Mouse (Mus musculus) adrenal gland, adult 2 months (tissue): ENCODE results near the gene Caln1. TPM values are rescaled to one million over a fixed set of nuclear protein-coding genes. Genes with fewer than 3 reads are reported as not detected.
"Not testable (repeated sequence)": the region's sequence is repeated elsewhere in the genome, so short reads cannot be mapped to it uniquely, and the experiment has no call there.

ENCODE experiments used
- DNase-seq: peaks from one replicate; pipeline ENCODE4 v3.0.0; 2021
- polyA plus RNA-seq: library from polyadenylated mRNA; depleted of rRNA; stranded (reverse); fragments of >200 nt; gene quantifications from 2 replicates; pipeline ENCODE4 v1.2.3, GENCODE M21; 2012
- total RNA-seq, 2 experiments: library from RNA; stranded (reverse); gene quantifications; 2 replicates each; pipeline ENCODE4 v1.2.3; 2021

The Caln1 gene
- total and polyA plus RNA-seq, 3 experiments = 19.4 to 46.2 (median 33.7) TPM

- DNase-seq = no peak
Observed at GRCm38 (mm10) chr5:130520527-130520926, 151.3 kb downstream of the Caln1 start.

- DNase-seq = no peak
Observed at GRCm38 (mm10) chr5:130527416-130527815, 158.2 kb downstream of the Caln1 start.

GRCm38 (mm10) chr5:130547496-130547895, 178.2 kb downstream of the Caln1 start:
- DNase-seq = no peak

GRCm38 (mm10) chr5:130553916-130554315, 184.7 kb downstream of the Caln1 start:
- peak; percentile 62 for DNase-seq

- peak; percentile 55 for DNase-seq
Observed at GRCm38 (mm10) chr5:130563146-130563545, 193.9 kb downstream of the Caln1 start.

GRCm38 (mm10) chr5:130566002-130566401, 196.7 kb downstream of the Caln1 start:
- no peak for DNase-seq

- DNase-seq = peak; percentile 14
Observed at GRCm38 (mm10) chr5:130577581-130577980, 208.3 kb downstream of the Caln1 start.

- DNase-seq = no peak
Observed at GRCm38 (mm10) chr5:130584042-130584441, 214.8 kb downstream of the Caln1 start.

- peak; percentile 26 for DNase-seq
Observed at GRCm38 (mm10) chr5:130586257-130586656, 217.0 kb downstream of the Caln1 start.

GRCm38 (mm10) chr5:130596541-130596940, 227.3 kb downstream of the Caln1 start:
- DNase-seq = no peak

GRCm38 (mm10) chr5:130613657-130614056, 244.4 kb downstream of the Caln1 start:
- DNase-seq = no peak

- no peak for DNase-seq
Observed at GRCm38 (mm10) chr5:130614209-130614608, 245.0 kb downstream of the Caln1 start.

- DNase-seq = no peak
Observed at GRCm38 (mm10) chr5:130620060-130620459, 250.8 kb downstream of the Caln1 start.

- DNase-seq = peak; percentile 87
Observed at GRCm38 (mm10) chr5:130623206-130623605, 254.0 kb downstream of the Caln1 start.

- no peak for DNase-seq
Observed at GRCm38 (mm10) chr5:130627800-130628199, 258.5 kb downstream of the Caln1 start.

- DNase-seq = no peak
Observed at GRCm38 (mm10) chr5:130635397-130635796, 266.1 kb downstream of the Caln1 start.

GRCm38 (mm10) chr5:130641881-130642280, 272.6 kb downstream of the Caln1 start:
- no peak for DNase-seq

- not testable (repeated sequence) for DNase-seq
Observed at GRCm38 (mm10) chr5:130646126-130646525, 276.9 kb downstream of the Caln1 start.

- DNase-seq = no peak
Observed at GRCm38 (mm10) chr5:130658141-130658540, 288.9 kb downstream of the Caln1 start.

- DNase-seq = no peak
Observed at GRCm38 (mm10) chr5:130666091-130666490, 296.8 kb downstream of the Caln1 start.

- DNase-seq = no peak
Observed at GRCm38 (mm10) chr5:130672588-130672987, 303.3 kb downstream of the Caln1 start.

GRCm38 (mm10) chr5:130673092-130673491, 303.8 kb downstream of the Caln1 start:
- no peak for DNase-seq

GRCm38 (mm10) chr5:130677895-130678294, 308.6 kb downstream of the Caln1 start:
- no peak for DNase-seq

GRCm38 (mm10) chr5:130685911-130686658, 316.8 kb downstream of the Caln1 start:
- peak; percentile 46 for DNase-seq
